Mouse (Mus musculus) forebrain, postnatal 0 days (tissue): Measurements from ENCODE around the gene Actr2. TPM values are rescaled to one million over a fixed set of nuclear protein-coding genes. Genes with fewer than 3 reads are reported as not detected.
"Not testable (repeated sequence)": the region's sequence is repeated elsewhere in the genome, so short reads cannot be mapped to it uniquely, and the experiment has no call there.

Experiments
- ATAC-seq: fragments of 200-750 bp; cut with Nextera tagmentation; 2 replicates; pipeline ENCODE4 v1.8.0; 2017; ENCODE audit warnings: mild to moderate bottlenecking, moderate library complexity
- DNase-seq: peaks from one replicate; pipeline ENCODE4 v3.0.0-alpha.2; 2015
- H3K27ac ChIP-seq: fragments of 300-500 bp; sonication (generic); 2 replicates; pipeline ENCODE4 v1.5.1; 2014; ENCODE audit warnings: low read depth, mild to moderate bottlenecking, antibody characterized with exemption, low read length, moderate library complexity, mixed read lengths
- H3K27me3 ChIP-seq: fragments of 300-500 bp; sonication (generic); 2 replicates; pipeline ENCODE4 v1.6.1; 2014; ENCODE audit warnings: mild to moderate bottlenecking, low read length, mixed read lengths; ENCODE audit not compliant: insufficient read depth
- H3K36me3 ChIP-seq: fragments of 300-500 bp; sonication (generic); 2 replicates; pipeline ENCODE4 v1.6.1; 2014; ENCODE audit warnings: mild to moderate bottlenecking, moderate library complexity; ENCODE audit not compliant: insufficient read depth
- H3K4me1 ChIP-seq: fragments of 300-500 bp; sonication (generic); 2 replicates; pipeline ENCODE4 v1.6.1; 2014; ENCODE audit warnings: antibody characterized with exemption; ENCODE audit not compliant: insufficient read depth
- H3K4me2 ChIP-seq: fragments of 300-500 bp; sonication (generic); 2 replicates; pipeline ENCODE4 v1.6.1; 2014; ENCODE audit warnings: low read depth, mild to moderate bottlenecking, moderate library complexity
- H3K4me3 ChIP-seq: fragments of 300-500 bp; sonication (generic); 2 replicates; pipeline ENCODE4 v1.5.1; 2014; ENCODE audit warnings: low read depth, low read length, mixed read lengths
- H3K9ac ChIP-seq: fragments of 300-500 bp; sonication (generic); 2 replicates; pipeline ENCODE4 v1.6.1; 2014; ENCODE audit warnings: mild to moderate bottlenecking
- H3K9me3 ChIP-seq: fragments of 300-500 bp; sonication (generic); 2 replicates; pipeline ENCODE4 v1.6.1; 2016; ENCODE audit warnings: low read length
- CTCF ChIP-seq: sonication (generic); IDR thresholded peaks from 2 replicates; pipeline ENCODE4 v1.5.1; 2016; ENCODE audit warnings: antibody characterized with exemption, control low read depth, low read depth
- WGBS: fragments of 180-500 bp; shearing (Covaris S2); extraction: QIAGEN DNeasy Blood & Tissue Kit; methylation state at CpG from one replicate; pipeline ENCODE4 v1.1.7; 2014; 5-methylcytosine and 5-hydroxymethylcytosine counted together
- polyA plus RNA-seq: library from polyadenylated mRNA; unstranded; fragments of >200 nt; fragmentation: Nextera tagmentation; extraction: Ambion mirVana; gene quantifications from 2 replicates; pipeline ENCODE4 v1.2.1, GENCODE M21; 2015
- total RNA-seq: library from RNA; depleted of rRNA; stranded (reverse); fragments of >200 nt; gene quantifications from 2 replicates; pipeline ENCODE4 v1.2.3, GENCODE M21; 2014

The Actr2 gene
- total and polyA plus RNA-seq, 2 experiments from 2014 or later, result 79.5 to 179 TPM

- Histone ChIP-seq H3K27me3 (no peaks in the 10 kb centered on the region), H3K9me3 (no peaks in the 10 kb centered on the region), H3K27ac (no peak overlapping the region), H3K9ac (no peak overlapping the region), H3K4me1 (no peaks in the 10 kb centered on the region), H3K4me3 (no peak overlapping the region), H3K36me3 (no peaks in the 10 kb centered on the region), H3K4me2 (no peak overlapping the region)
- DNase-seq (no peak), ATAC-seq (no peak)
- 63% methylated on average over 7 of the region's 7 CpGs for WGBS
- TF ChIP-seq CTCF, result no peak
These were observed 76.7 kb downstream of the Actr2 start for GRCm38 (mm10) chr11:20035972-20036371.

- H3K4me2 ChIP-seq, result no peak overlapping the region
- no peak overlapping the region for H3K9ac ChIP-seq
- WGBS, result 56% methylated on average over 11 of the region's 11 CpGs
- H3K4me3 ChIP-seq, result no peak overlapping the region
- no peak for TF ChIP-seq CTCF
- no peaks in the 10 kb centered on the region for H3K9me3 ChIP-seq
- H3K27me3 ChIP-seq, result no peaks in the 10 kb centered on the region
- H3K27ac ChIP-seq, result no peak overlapping the region
- no peaks in the 10 kb centered on the region for H3K4me1 ChIP-seq
- no peak for ATAC-seq
- no peaks in the 10 kb centered on the region for H3K36me3 ChIP-seq
- DNase-seq, result no peak
These were observed 77.3 kb downstream of the Actr2 start for GRCm38 (mm10) chr11:20035343-20035928.

DNA sequence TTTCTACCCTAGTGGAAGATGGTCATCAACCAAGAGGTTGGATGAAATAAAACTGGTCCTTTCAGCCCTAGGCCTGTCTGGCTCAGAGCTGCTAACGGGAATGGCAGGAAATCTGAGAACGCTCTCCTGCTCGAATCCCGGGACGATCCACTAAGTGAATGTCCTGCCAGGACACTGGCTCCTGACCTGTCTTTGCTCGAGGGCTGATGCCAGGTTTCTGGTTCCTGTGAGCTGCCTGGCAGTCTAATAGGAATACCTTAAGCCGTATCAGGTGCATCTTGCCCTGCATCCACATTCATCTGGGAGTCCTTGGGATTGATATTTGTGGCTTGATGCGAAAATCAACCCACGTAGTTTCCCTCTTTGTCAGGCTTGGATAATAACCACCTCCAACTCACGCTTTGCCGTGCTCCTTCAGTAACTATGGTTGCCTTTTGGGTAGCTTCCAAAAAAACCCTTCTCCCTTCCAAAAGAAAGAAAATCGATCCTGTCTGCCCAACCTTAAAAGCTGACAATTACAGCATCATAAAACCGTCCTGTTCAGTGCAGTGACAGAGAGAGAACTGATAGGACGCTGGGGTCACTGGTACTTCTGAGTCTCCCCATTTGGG is 78.3 kb downstream of the Actr2 start:
- Histone ChIP-seq H3K4me1 (no peaks in the 10 kb centered on the region), H3K27ac (no peak overlapping the region), H3K9me3 (no peaks in the 10 kb centered on the region), H3K4me2 (no peak overlapping the region), H3K27me3 (no peaks in the 10 kb centered on the region), H3K36me3 (no peaks in the 10 kb centered on the region), H3K9ac (no peak overlapping the region), H3K4me3 (no peak overlapping the region)
- no peak for DNase-seq
- 68% methylated on average over 14 of the region's 14 CpGs for WGBS
- ATAC-seq, result no peak
- no peak for TF ChIP-seq CTCF

DNA sequence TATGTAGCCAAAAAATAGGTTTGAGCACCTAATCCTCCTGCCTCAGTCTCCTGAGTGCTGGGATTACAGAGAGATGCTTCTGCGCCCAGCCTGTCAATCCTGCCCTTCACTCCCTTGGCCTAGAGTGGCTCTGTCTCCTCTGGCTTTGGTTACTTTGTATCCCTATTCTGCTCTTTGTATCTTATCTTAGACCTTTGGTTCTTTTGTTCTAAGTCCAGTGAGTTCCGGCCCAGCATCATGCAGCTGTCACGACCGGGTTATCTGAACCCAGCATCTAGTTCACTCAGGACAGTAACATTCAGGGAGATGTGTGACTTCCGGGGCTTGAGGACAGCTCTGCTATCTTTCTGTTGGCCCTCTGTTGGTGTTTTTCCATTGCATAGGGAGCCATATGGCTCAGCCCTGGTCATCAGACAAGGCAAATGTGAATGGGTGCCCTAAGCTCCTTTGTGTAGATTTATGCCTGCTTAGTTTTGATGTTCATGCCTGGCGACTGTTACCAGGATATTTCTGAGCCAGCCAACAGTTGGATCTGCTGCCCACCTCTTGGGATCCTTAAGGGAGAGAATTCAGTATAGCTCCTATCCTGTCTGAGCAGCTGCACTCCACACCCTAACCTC is 79.1 kb downstream of the Actr2 start:
- 80% methylated on average over 6 of the region's 6 CpGs for WGBS

GRCm38 (mm10) chr11:20031536-20031935 is 81.2 kb downstream of the Actr2 start:
- no peaks in the 10 kb centered on the region for H3K27me3 ChIP-seq
- H3K27ac ChIP-seq, result no peak overlapping the region
- no peak overlapping the region for H3K4me3 ChIP-seq
- H3K9ac ChIP-seq, result no peak overlapping the region
- TF ChIP-seq CTCF, result peak; percentile 63
- 45% methylated on average over 8 of the region's 8 CpGs for WGBS
- H3K4me2 ChIP-seq, result no peak overlapping the region
- H3K36me3 ChIP-seq, result no peaks in the 10 kb centered on the region
- ATAC-seq (no peak), DNase-seq (peak; percentile 31)
- H3K4me1 ChIP-seq, result no peaks in the 10 kb centered on the region
- H3K9me3 ChIP-seq, result no peaks in the 10 kb centered on the region

More for the DNA sequence above, 79.1 kb downstream of the Actr2 start:
- H3K4me2 ChIP-seq, result no peak overlapping the region
- H3K27ac ChIP-seq, result no peak overlapping the region
- H3K9me3 ChIP-seq, result no peaks in the 10 kb centered on the region
- H3K9ac ChIP-seq, result no peak overlapping the region
- DNase-seq (no peak), ATAC-seq (no peak)
- H3K27me3 ChIP-seq, result no peaks in the 10 kb centered on the region
- H3K4me3 ChIP-seq, result no peak overlapping the region
- no peak for TF ChIP-seq CTCF
- no peaks in the 10 kb centered on the region for H3K4me1 ChIP-seq
- no peaks in the 10 kb centered on the region for H3K36me3 ChIP-seq

DNA sequence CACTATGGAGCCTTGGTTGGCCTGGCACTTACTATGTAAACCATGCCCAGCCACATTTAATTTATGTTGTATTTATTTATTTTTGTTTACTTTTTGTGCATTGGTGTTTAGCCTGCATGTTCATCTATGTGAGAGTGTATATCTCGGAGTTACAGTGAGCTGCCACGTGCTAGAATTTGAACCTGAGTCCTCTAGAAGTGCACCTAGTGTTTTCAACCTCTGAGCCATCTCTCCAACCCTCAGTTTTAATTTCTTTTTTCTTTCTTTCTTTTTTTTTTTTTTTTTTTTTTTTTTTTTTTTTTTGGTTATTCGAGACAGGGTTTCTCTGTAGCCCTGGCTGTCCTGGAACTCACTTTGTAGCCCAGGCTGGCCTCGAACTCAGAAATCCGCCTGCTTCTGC is 81.7 kb downstream of the Actr2 start:
- WGBS, result 92% methylated on average over 5 of the region's 5 CpGs

GRCm38 (mm10) chr11:20029014-20029413 is 83.7 kb downstream of the Actr2 start:
- WGBS, result 91% methylated on average over 4 of the region's 4 CpGs
- H3K4me1 ChIP-seq, result no peaks in the 10 kb centered on the region
- peaks cover 4% of the 10 kb centered on the region; the same call in 1 of the 2 replicates for H3K36me3 ChIP-seq
- TF ChIP-seq CTCF, result no peak
- H3K4me2 ChIP-seq, result no peak overlapping the region
- H3K4me3 ChIP-seq, result no peak overlapping the region
- H3K27ac ChIP-seq, result no peak overlapping the region
- no peaks in the 10 kb centered on the region for H3K9me3 ChIP-seq
- no peaks in the 10 kb centered on the region for H3K27me3 ChIP-seq
- DNase-seq (no peak), ATAC-seq (no peak)
- H3K9ac ChIP-seq, result no peak overlapping the region

More for the DNA sequence above, 81.7 kb downstream of the Actr2 start:
- H3K4me1 ChIP-seq, ATAC-seq, H3K27ac ChIP-seq, H3K9me3 ChIP-seq, DNase-seq, H3K36me3 ChIP-seq, H3K4me3 ChIP-seq, H3K9ac ChIP-seq, H3K4me2 ChIP-seq, H3K27me3 ChIP-seq: not testable (repeated sequence)
